ENCODE assay signal across 11 mouse cellular contexts in the genomic region with DNA sequence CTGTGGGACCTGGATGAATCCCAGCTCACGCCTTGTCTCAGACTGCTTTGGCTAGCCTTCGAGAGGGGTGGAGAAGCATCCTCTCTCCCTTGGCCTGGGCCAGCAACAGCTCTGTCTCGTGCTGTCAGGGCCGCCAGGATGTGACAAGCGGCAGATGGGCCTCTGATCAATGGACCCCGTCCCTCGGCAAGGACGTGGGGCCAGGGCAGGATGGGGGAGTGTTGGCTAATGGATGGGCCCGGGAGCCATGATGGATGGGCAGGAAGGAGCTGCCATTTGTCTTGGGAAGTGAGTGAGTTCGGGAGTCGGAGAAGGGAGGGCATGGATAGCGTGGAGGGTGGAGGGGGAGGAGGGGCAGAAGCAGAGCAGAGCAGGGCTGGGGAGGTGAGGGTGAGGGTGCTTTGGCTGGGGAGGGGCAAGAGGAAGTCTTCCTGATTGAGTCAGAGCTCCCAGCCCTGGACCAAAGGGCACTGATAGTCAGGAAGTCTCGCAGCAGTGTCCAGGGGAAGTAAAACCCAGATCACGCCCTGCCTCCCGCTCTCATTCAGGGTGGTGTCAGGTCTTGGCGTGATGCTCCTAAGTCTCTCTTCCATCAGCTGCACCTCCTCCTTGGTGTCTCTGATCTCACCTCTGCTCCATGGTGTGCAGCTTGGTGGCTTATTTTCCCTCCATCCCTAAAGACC.
DNase-seq lines count a peak whose midpoint lies in the region; ATAC-seq lines count a peak whose summit lies in the region.
"Had no signal": no experiment of that assay in that cellular context is flagged by ENCODE, and none has a peak within 500 bp of the region (broad histone marks: within the 10 kb centered on the region; RNA-seq: fewer than 3 reads in every experiment).

No protein-coding gene starts in this region.

- no peak overlapping the region; the same call in 1 of the 2 replicates for H3K4me2 ChIP-seq in kidney, embryonic 14.5 days (replicated peaks; ENCODE audit: low read depth, low read length)
- no peak overlapping the region for H3K4me2 ChIP-seq in hindbrain, embryonic 12.5 days (replicated peaks)
- H3K4me2 ChIP-seq: forebrain, embryonic 13.5 days; stomach, embryonic 15.5 days had no signal

- no peak overlapping the region for H3K9ac ChIP-seq in kidney, embryonic 14.5 days (ENCODE audit: low read depth, low read length)
- H3K9ac ChIP-seq in hindbrain, embryonic 12.5 days = no peak overlapping the region
- H3K9ac ChIP-seq: forebrain, embryonic 13.5 days; stomach, embryonic 15.5 days had no signal

- no peak overlapping the region for H3K4me3 ChIP-seq in kidney, embryonic 14.5 days (ENCODE audit: low read length)
- no peak overlapping the region for H3K4me3 ChIP-seq in hindbrain, embryonic 12.5 days
- H3K4me3 ChIP-seq: forebrain, embryonic 13.5 days; stomach, embryonic 15.5 days had no signal

- no peaks in the 10 kb centered on the region for H3K9me3 ChIP-seq in kidney, embryonic 14.5 days (ENCODE audit: control insufficient read depth, low read length)
- no peaks in the 10 kb centered on the region for H3K9me3 ChIP-seq in hindbrain, embryonic 12.5 days (replicated peaks)
- H3K9me3 ChIP-seq: forebrain, embryonic 13.5 days; stomach, embryonic 15.5 days had no signal

- no peaks in the 10 kb centered on the region for H3K27me3 ChIP-seq in kidney, embryonic 14.5 days (ENCODE audit: control insufficient read depth, insufficient read depth, low read length)
- no peaks in the 10 kb centered on the region for H3K27me3 ChIP-seq in hindbrain, embryonic 12.5 days
- H3K27me3 ChIP-seq: forebrain, embryonic 13.5 days; stomach, embryonic 15.5 days had no signal

- H3K27ac ChIP-seq in kidney, embryonic 14.5 days (ENCODE audit: low read depth, low read length) = no peak overlapping the region
- no peak overlapping the region for H3K27ac ChIP-seq in hindbrain, embryonic 12.5 days
- H3K27ac ChIP-seq: forebrain, embryonic 13.5 days; stomach, embryonic 15.5 days had no signal

- 4% methylated on average over 16 of the region's 16 CpGs for WGBS in kidney, embryonic 14.5 days
- WGBS in hindbrain, embryonic 12.5 days = 48% methylated on average over 16 of the region's 16 CpGs

- no peak for DNase-seq in kidney, postnatal 25 days
- peak; percentile 44 for DNase-seq in embryo, embryonic 10.5 days (ENCODE audit: low spot score)
- DNase-seq in lung, postnatal 14 days = peak; percentile 9
- no peak for DNase-seq in c-Kit-positive CD71-positive TER-119-positive erythroid progenitor cells, embryonic 14.5 days (ENCODE audit: low spot score)
- DNase-seq in gastrocnemius, postnatal 4 days (ENCODE audit: low spot score in 2 of 2) = no peak
- DNase-seq: adrenal gland, postnatal 25 days; cerebellum, adult 9-10 months had no signal

- no peaks in the 10 kb centered on the region for H3K4me1 ChIP-seq in kidney, embryonic 14.5 days (ENCODE audit: control insufficient read depth, insufficient read depth, low read length)
- H3K4me1 ChIP-seq in hindbrain, embryonic 12.5 days = 0 out of 2 replicates have a peak, but pooled peaks cover 3% of the 10 kb centered on the region

- H3K36me3 ChIP-seq in kidney, embryonic 14.5 days (ENCODE audit: control insufficient read depth, insufficient read depth, low read length) = no peaks in the 10 kb centered on the region
- no peaks in the 10 kb centered on the region for H3K36me3 ChIP-seq in hindbrain, embryonic 12.5 days
- H3K36me3 ChIP-seq: stomach, embryonic 15.5 days had no signal

- ATAC-seq in kidney, embryonic 14.5 days (ENCODE audit: low FRiP score, low TSS enrichment) = peak; percentile 85
- ATAC-seq in hindbrain, embryonic 12.5 days (ENCODE audit: low FRiP score) = peak; percentile 56; the same call in 1 of the 2 replicates
- ATAC-seq: forebrain, embryonic 13.5 days had no signal

Comparison
In these comparisons a context has a peak if more than half of its experiments do, and no peak if none do; other contexts are left out.
1. DNase-seq: peak in embryo, embryonic 10.5 days (single experiment) and lung, postnatal 14 days (single experiment); none in kidney, postnatal 25 days (0 of 2), c-Kit-positive CD71-positive TER-119-positive erythroid progenitor cells, embryonic 14.5 days (single experiment) and gastrocnemius, postnatal 4 days (0 of 2).